11 mouse cellular contexts compared by ENCODE assay signal in the genomic region with DNA sequence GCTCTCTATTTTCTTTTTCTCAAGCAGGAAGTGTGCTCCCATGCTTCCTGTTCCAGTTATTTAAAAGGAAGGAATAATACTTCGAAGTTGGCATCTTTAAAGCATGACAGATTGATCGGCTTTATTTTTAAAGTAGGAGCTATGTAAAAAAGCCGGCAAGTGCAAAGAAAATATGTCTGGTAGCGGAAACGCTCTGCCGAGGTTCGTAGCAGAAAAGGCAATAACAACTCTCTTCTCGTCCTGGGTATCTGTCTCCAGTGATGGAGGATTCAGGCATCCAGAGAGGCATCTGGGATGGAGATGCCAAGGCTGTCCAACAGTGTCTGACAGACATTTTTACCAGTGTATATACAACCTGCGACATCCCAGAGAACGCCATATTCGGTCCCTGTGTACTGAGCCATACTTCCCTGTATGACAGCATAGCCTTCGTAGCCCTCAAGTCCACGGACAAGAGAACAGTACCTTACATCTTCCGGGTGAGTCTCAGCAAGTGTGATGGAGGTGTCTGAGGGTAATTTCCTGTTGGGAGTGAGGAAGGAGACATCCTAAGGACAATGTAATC. TPM values are rescaled to one million over a fixed set of nuclear protein-coding genes. Genes with fewer than 3 reads are reported as not detected.
DNase-seq lines count a peak whose midpoint lies in the region; ATAC-seq and TF ChIP-seq lines count a peak whose summit lies in the region.
"Had no signal": no experiment of that assay in that cellular context is flagged by ENCODE, and none has a peak within 500 bp of the region (broad histone marks: within the 10 kb centered on the region; RNA-seq: fewer than 3 reads in every experiment).

No protein-coding gene starts in this region.

- H3K27me3 ChIP-seq in lung, postnatal 0 days (replicated peaks; ENCODE audit: insufficient read depth, low read length), result peaks cover 51% of the 10 kb centered on the region
- H3K27me3 ChIP-seq in limb, embryonic 10.5 days (ENCODE audit: low read depth, poor library complexity, severe bottlenecking), result peaks cover 100% of the 10 kb centered on the region

- no peaks in the 10 kb centered on the region for H3K9me3 ChIP-seq in lung, postnatal 0 days (ENCODE audit: low read length)
- H3K9me3 ChIP-seq in limb, embryonic 10.5 days (replicated peaks), result no peaks in the 10 kb centered on the region
- H3K9me3 ChIP-seq: intestine, embryonic 15.5 days had no signal

- H3K4me3 ChIP-seq in lung, postnatal 0 days (ENCODE audit: low read depth, low read length), result 0 out of 2 replicates have a peak overlapping the region, but pooled peaks have one; percentile 12
- H3K4me3 ChIP-seq in limb, embryonic 10.5 days, result no peak overlapping the region
- H3K4me3 ChIP-seq: intestine, embryonic 15.5 days had no signal

- no peaks in the 10 kb centered on the region for H3K36me3 ChIP-seq in lung, postnatal 0 days (ENCODE audit: insufficient read depth, low read length)
- H3K36me3 ChIP-seq in limb, embryonic 10.5 days, result no peaks in the 10 kb centered on the region
- H3K36me3 ChIP-seq: intestine, embryonic 15.5 days had no signal

- no peak for TF ChIP-seq CTCF in lung, postnatal 0 days (IDR thresholded peaks at IDR 0.05)

- no peak for TF ChIP-seq EP300 in lung, postnatal 0 days (IDR thresholded peaks at IDR 0.05)

- ATAC-seq in lung, postnatal 0 days, result no peak
- 0 out of 2 replicates have a peak, but pooled peaks have one; percentile 23 for ATAC-seq in neutrophil, adult 5-6 weeks (ENCODE audit: extremely low read depth, insufficient number of reproducible peaks, low FRiP score, poor library complexity, severe bottlenecking)
- ATAC-seq in granulocyte monocyte progenitor cell, adult 5-6 weeks (replicated peaks; ENCODE audit: poor library complexity, severe bottlenecking), result no peak
- ATAC-seq: intestine, embryonic 15.5 days had no signal

- DNase-seq in embryo, embryonic 10 days (ENCODE audit: low spot score), result peak; percentile 11
- no peak for DNase-seq in embryo, embryonic 9.5 days (ENCODE audit: extremely low spot score)
- peak; percentile 7 for DNase-seq in lung, postnatal 0 days (ENCODE audit: low spot score)
- DNase-seq in lung, postnatal 10 days, result no peak
- DNase-seq in limb, embryonic 10.5 days (ENCODE audit: low spot score), result peak; percentile 47
- no peak for DNase-seq in liver

- WGBS in lung, postnatal 0 days, result 7% methylated on average over 14 of the region's 14 CpGs
- WGBS in limb, embryonic 10.5 days, result 3% methylated on average over 14 of the region's 14 CpGs

- H3K9ac ChIP-seq in lung, postnatal 0 days (replicated peaks; ENCODE audit: low read depth), result no peak overlapping the region
- H3K9ac ChIP-seq: intestine, embryonic 15.5 days had no signal

- H3K27ac ChIP-seq in lung, postnatal 0 days (ENCODE audit: low read length), result no peak overlapping the region
- no peak overlapping the region for H3K27ac ChIP-seq in limb, embryonic 10.5 days
- H3K27ac ChIP-seq: intestine, embryonic 15.5 days; stomach, postnatal 0 days had no signal

- peak overlapping the region; percentile 29; the same call in 1 of the 2 replicates for H3K4me2 ChIP-seq in lung, postnatal 0 days (replicated peaks; ENCODE audit: low read depth, low read length)
- H3K4me2 ChIP-seq: intestine, embryonic 15.5 days had no signal

- 0 out of 2 replicates have a peak, but pooled peaks cover 6% of the 10 kb centered on the region for H3K4me1 ChIP-seq in lung, postnatal 0 days (ENCODE audit: insufficient read depth, low read depth, low read length)
- H3K4me1 ChIP-seq in limb, embryonic 10.5 days, result peaks cover 36% of the 10 kb centered on the region

RNA-seq across cellular contexts. Expression of a gene that starts 16.1 kb away (rescaled TPM):
- 0.99 and 2.3 TPM in 2 replicates for polyA plus RNA-seq in lung, postnatal 0 days (2015; fragmentation: Nextera tagmentation; extraction: Ambion mirVana)
- polyA plus RNA-seq in limb, embryonic 10.5 days (2016; fragmentation: Nextera tagmentation; extraction: Ambion mirVana), result 0.08 TPM in 1 of 2 replicates, not detected in the other
- total RNA-seq in neutrophil, adult 5-6 weeks (2017), result not detected in 2 replicates
- total RNA-seq in granulocyte monocyte progenitor cell, adult 5-6 weeks (2014; fragmentation: Nextera tagmentation), result not detected in 2 replicates
- total RNA-seq in granulocyte monocyte progenitor cell, adult 5-6 weeks (2017), result not detected in 2 replicates
- total RNA-seq: liver, adult 2 months had no signal
- polyA plus RNA-seq: intestine, embryonic 15.5 days; liver, adult 2 months had no signal

Comparison
In these comparisons a context has a peak if more than half of its experiments do, and no peak if none do; other contexts are left out.
1. DNase-seq: peak in embryo, embryonic 10 days (single experiment), lung, postnatal 0 days (single experiment) and limb, embryonic 10.5 days (single experiment); none in embryo, embryonic 9.5 days (single experiment), lung, postnatal 10 days (single experiment) and liver (single experiment).